15 mouse cellular contexts compared by ENCODE assay signal in genomic region chr13:96454288-96454687, GRCm38 (mm10). TPM values are rescaled to one million over a fixed set of nuclear protein-coding genes. Genes with fewer than 3 reads are reported as not detected.
DNase-seq lines count a peak whose midpoint lies in the region; ATAC-seq and TF ChIP-seq lines count a peak whose summit lies in the region.
"Had no signal": no experiment of that assay in that cellular context is flagged by ENCODE, and none has a peak within 500 bp of the region (broad histone marks: within the 10 kb centered on the region; RNA-seq: fewer than 3 reads in every experiment).

No protein-coding gene starts in this region.

- TF ChIP-seq EP300 in lung, postnatal 0 days (IDR thresholded peaks at IDR 0.05), result no peak
- TF ChIP-seq EP300 in heart, postnatal 0 days (IDR thresholded peaks at IDR 0.05; ENCODE audit: low read depth), result no peak

- H3K36me3 ChIP-seq in embryonic facial prominence, embryonic 14.5 days (ENCODE audit: control insufficient read depth, insufficient read depth, low read length), result no peaks in the 10 kb centered on the region
- H3K36me3 ChIP-seq in embryonic facial prominence, embryonic 10.5 days (replicated peaks), result no peaks in the 10 kb centered on the region
- no peaks in the 10 kb centered on the region for H3K36me3 ChIP-seq in lung, postnatal 0 days (ENCODE audit: insufficient read depth, low read length)
- H3K36me3 ChIP-seq in heart, postnatal 0 days (replicated peaks; ENCODE audit: control insufficient read depth, insufficient read depth, low read length), result no peaks in the 10 kb centered on the region
- no peaks in the 10 kb centered on the region for H3K36me3 ChIP-seq in stomach, embryonic 14.5 days (ENCODE audit: control insufficient read depth, insufficient read depth, low read length)
- H3K36me3 ChIP-seq: midbrain, embryonic 15.5 days; neural tube, embryonic 13.5 days had no signal

- WGBS in embryonic facial prominence, embryonic 14.5 days, result 68% methylated on average over 3 of the region's 3 CpGs
- 86% methylated on average over 3 of the region's 3 CpGs for WGBS in embryonic facial prominence, embryonic 10.5 days
- WGBS in lung, postnatal 0 days, result 61% methylated on average over 3 of the region's 3 CpGs
- 47% methylated on average over 3 of the region's 3 CpGs for WGBS in heart, postnatal 0 days
- 70% methylated on average over 3 of the region's 3 CpGs for WGBS in stomach, embryonic 14.5 days

- TF ChIP-seq CTCF in lung, postnatal 0 days (IDR thresholded peaks at IDR 0.05), result no peak
- no peak for TF ChIP-seq CTCF in heart, postnatal 0 days (IDR thresholded peaks at IDR 0.05; ENCODE audit: low read depth)

- H3K4me1 ChIP-seq in embryonic facial prominence, embryonic 14.5 days (ENCODE audit: control insufficient read depth, insufficient read depth, low read length), result peaks cover 8% of the 10 kb centered on the region; the same call in 1 of the 2 replicates
- H3K4me1 ChIP-seq in embryonic facial prominence, embryonic 10.5 days, result no peaks in the 10 kb centered on the region
- no peaks in the 10 kb centered on the region for H3K4me1 ChIP-seq in lung, postnatal 0 days (ENCODE audit: insufficient read depth, low read depth, low read length)
- H3K4me1 ChIP-seq in heart, postnatal 0 days (ENCODE audit: control insufficient read depth, insufficient read depth), result no peaks in the 10 kb centered on the region
- H3K4me1 ChIP-seq in stomach, embryonic 14.5 days (ENCODE audit: control insufficient read depth, insufficient read depth, low read length), result 0 out of 2 replicates have a peak, but pooled peaks cover 3% of the 10 kb centered on the region
- H3K4me1 ChIP-seq: midbrain, embryonic 15.5 days; neural tube, embryonic 13.5 days had no signal

- DNase-seq in embryonic facial prominence, embryonic 14.5 days (ENCODE audit: low spot score), result peak; percentile 26
- no peak for DNase-seq in embryonic facial prominence, embryonic 10.5 days (ENCODE audit: low spot score)
- peak; percentile 29 for DNase-seq in lung, postnatal 0 days (ENCODE audit: low spot score)
- no peak for DNase-seq in lung, postnatal 14 days
- DNase-seq in heart, postnatal 0 days (ENCODE audit: low spot score), result peak; percentile 15
- DNase-seq in right cerebral cortex, adult 18-20 months, result no peak
- no peak for DNase-seq in ovary, postnatal 14 days (ENCODE audit: low spot score)

- H3K9ac ChIP-seq in embryonic facial prominence, embryonic 14.5 days (ENCODE audit: low read depth, low read length), result no peak overlapping the region
- no peak overlapping the region for H3K9ac ChIP-seq in lung, postnatal 0 days (replicated peaks; ENCODE audit: low read depth)
- H3K9ac ChIP-seq in heart, postnatal 0 days (replicated peaks; ENCODE audit: low read depth, low read length), result no peak overlapping the region
- no peak overlapping the region for H3K9ac ChIP-seq in stomach, embryonic 14.5 days (replicated peaks; ENCODE audit: low read depth, low read length)
- H3K9ac ChIP-seq: midbrain, embryonic 15.5 days; neural tube, embryonic 13.5 days had no signal

- H3K4me3 ChIP-seq in embryonic facial prominence, embryonic 14.5 days (ENCODE audit: low read depth, low read length), result no peak overlapping the region
- no peak overlapping the region for H3K4me3 ChIP-seq in embryonic facial prominence, embryonic 10.5 days
- H3K4me3 ChIP-seq in lung, postnatal 0 days (ENCODE audit: low read depth, low read length), result no peak overlapping the region
- H3K4me3 ChIP-seq in heart, postnatal 0 days (ENCODE audit: low read depth, low read length), result no peak overlapping the region
- no peak overlapping the region for H3K4me3 ChIP-seq in stomach, embryonic 14.5 days (ENCODE audit: low read depth, low read length)
- H3K4me3 ChIP-seq: midbrain, embryonic 15.5 days; neural tube, embryonic 13.5 days had no signal

- no peak for ATAC-seq in embryonic facial prominence, embryonic 14.5 days (ENCODE audit: low read depth)
- ATAC-seq in lung, postnatal 0 days, result peak; percentile 44; the same call in 1 of the 2 replicates
- no peak for ATAC-seq in heart, postnatal 0 days (ENCODE audit: insufficient read depth, low read depth)
- ATAC-seq in stomach, embryonic 14.5 days (ENCODE audit: insufficient number of reproducible peaks, insufficient read depth, low FRiP score, low read depth), result peak; percentile 30; the same call in 1 of the 2 replicates
- ATAC-seq: hindbrain, embryonic 16.5 days; midbrain, embryonic 15.5 days had no signal

- no peaks in the 10 kb centered on the region for H3K9me3 ChIP-seq in embryonic facial prominence, embryonic 14.5 days (ENCODE audit: control insufficient read depth, low read length)
- no peaks in the 10 kb centered on the region for H3K9me3 ChIP-seq in embryonic facial prominence, embryonic 10.5 days
- no peaks in the 10 kb centered on the region for H3K9me3 ChIP-seq in lung, postnatal 0 days (ENCODE audit: low read length)
- H3K9me3 ChIP-seq in heart, postnatal 0 days (replicated peaks; ENCODE audit: control insufficient read depth, low read length), result no peaks in the 10 kb centered on the region
- no peaks in the 10 kb centered on the region for H3K9me3 ChIP-seq in stomach, embryonic 14.5 days (ENCODE audit: control insufficient read depth, low read depth, low read length)
- H3K9me3 ChIP-seq: midbrain, embryonic 15.5 days; neural tube, embryonic 13.5 days had no signal

- no peak overlapping the region for H3K27ac ChIP-seq in embryonic facial prominence, embryonic 14.5 days (replicated peaks; ENCODE audit: low read depth, low read length)
- no peak overlapping the region for H3K27ac ChIP-seq in embryonic facial prominence, embryonic 10.5 days (replicated peaks)
- H3K27ac ChIP-seq in lung, postnatal 0 days (ENCODE audit: low read length), result no peak overlapping the region
- H3K27ac ChIP-seq in heart, postnatal 0 days (ENCODE audit: low read depth), result no peak overlapping the region
- no peak overlapping the region for H3K27ac ChIP-seq in stomach, embryonic 14.5 days (ENCODE audit: low read length)
- H3K27ac ChIP-seq: midbrain, embryonic 15.5 days; neural tube, embryonic 13.5 days had no signal

- no peak overlapping the region for H3K4me2 ChIP-seq in embryonic facial prominence, embryonic 14.5 days (ENCODE audit: low read depth, low read length)
- H3K4me2 ChIP-seq in lung, postnatal 0 days (replicated peaks; ENCODE audit: low read depth, low read length), result no peak overlapping the region
- no peak overlapping the region for H3K4me2 ChIP-seq in heart, postnatal 0 days (ENCODE audit: low read depth, low read length)
- no peak overlapping the region for H3K4me2 ChIP-seq in stomach, embryonic 14.5 days (replicated peaks; ENCODE audit: low read depth, low read length)
- H3K4me2 ChIP-seq: midbrain, embryonic 15.5 days; neural tube, embryonic 13.5 days had no signal

- no peaks in the 10 kb centered on the region for H3K27me3 ChIP-seq in embryonic facial prominence, embryonic 14.5 days (replicated peaks; ENCODE audit: control insufficient read depth, insufficient read depth, low read length)
- no peaks in the 10 kb centered on the region for H3K27me3 ChIP-seq in embryonic facial prominence, embryonic 10.5 days (replicated peaks; ENCODE audit: low read depth, poor library complexity, severe bottlenecking)
- no peaks in the 10 kb centered on the region for H3K27me3 ChIP-seq in lung, postnatal 0 days (replicated peaks; ENCODE audit: insufficient read depth, low read length)
- no peaks in the 10 kb centered on the region for H3K27me3 ChIP-seq in heart, postnatal 0 days (ENCODE audit: control insufficient read depth, insufficient read depth, low read length)
- no peaks in the 10 kb centered on the region for H3K27me3 ChIP-seq in stomach, embryonic 14.5 days (ENCODE audit: control insufficient read depth, insufficient read depth, low read length)
- H3K27me3 ChIP-seq: midbrain, embryonic 15.5 days; neural tube, embryonic 13.5 days had no signal

RNA-seq across cellular contexts. Expression of gene Ankdd1b, which starts 16.7 kb away (rescaled TPM):
- polyA plus RNA-seq in embryonic facial prominence, embryonic 14.5 days (2014; fragmentation: Nextera tagmentation; extraction: Ambion mirVana), result 0.15 and 0.20 TPM in 2 replicates
- 0.11 and 0.31 TPM in 2 replicates for polyA plus RNA-seq in embryonic facial prominence, embryonic 10.5 days (2016; fragmentation: Nextera tagmentation; extraction: Ambion mirVana)
- 0.19 and 0.24 TPM in 2 replicates for polyA plus RNA-seq in lung, postnatal 0 days (2015; fragmentation: Nextera tagmentation; extraction: Ambion mirVana)
- total RNA-seq in heart, postnatal 0 days (2014; rRNA removed; ENCODE audit: low replicate concordance), result 0.88 and 5.4 TPM in 2 replicates
- polyA plus RNA-seq in heart, postnatal 0 days (2015; fragmentation: Nextera tagmentation; extraction: Ambion mirVana), result 0.81 and 1.2 TPM in 2 replicates
- 0.15 and 0.33 TPM in 2 replicates for polyA plus RNA-seq in stomach, embryonic 14.5 days (2014; fragmentation: Nextera tagmentation; extraction: Ambion mirVana)
- polyA plus RNA-seq: C2C12; midbrain, embryonic 15.5 days; neural tube, embryonic 13.5 days had no signal

RNA-seq across cellular contexts. Expression of gene Gm17622, which starts 36.2 kb away (rescaled TPM):
- polyA plus RNA-seq in embryonic facial prominence, embryonic 14.5 days (2014; fragmentation: Nextera tagmentation; extraction: Ambion mirVana), result not detected in 2 replicates
- polyA plus RNA-seq in embryonic facial prominence, embryonic 10.5 days (2016; fragmentation: Nextera tagmentation; extraction: Ambion mirVana), result not detected in 2 replicates
- polyA plus RNA-seq in lung, postnatal 0 days (2015; fragmentation: Nextera tagmentation; extraction: Ambion mirVana), result not detected in 2 replicates
- not detected in 2 replicates for total RNA-seq in heart, postnatal 0 days (2014; rRNA removed; ENCODE audit: low replicate concordance)
- not detected in 2 replicates for polyA plus RNA-seq in heart, postnatal 0 days (2015; fragmentation: Nextera tagmentation; extraction: Ambion mirVana)
- polyA plus RNA-seq in stomach, embryonic 14.5 days (2014; fragmentation: Nextera tagmentation; extraction: Ambion mirVana), result not detected in 2 replicates
- polyA plus RNA-seq: C2C12; frontal cortex, adult 2 months; gonadal fat pad, adult 2 months; hindbrain, embryonic 16.5 days; limb, embryonic 11.5 days; midbrain, embryonic 15.5 days; neural tube, embryonic 13.5 days had no signal

Comparison
In these comparisons a context has a peak if more than half of its experiments do, and no peak if none do; other contexts are left out.
1. DNase-seq: peak in embryonic facial prominence, embryonic 14.5 days (single experiment), lung, postnatal 0 days (single experiment) and heart, postnatal 0 days (single experiment); none in embryonic facial prominence, embryonic 10.5 days (single experiment), lung, postnatal 14 days (single experiment), right cerebral cortex, adult 18-20 months (single experiment) and ovary, postnatal 14 days (single experiment).
2. ATAC-seq: peak in lung, postnatal 0 days (single experiment) and stomach, embryonic 14.5 days (single experiment); none in embryonic facial prominence, embryonic 14.5 days (single experiment) and heart, postnatal 0 days (single experiment).